Mouse (Mus musculus) naive thymus-derived CD4-positive, alpha-beta T cell, adult 2 months (primary cell): ENCODE measurements around the gene D8Ertd738e.
A peak's percentile ranks its signal among the peaks of the same experiment; 100 is the strongest.

Experiments
- DNase-seq: peaks from one replicate; pipeline ENCODE4 v3.0.0-alpha.2; 2011; ENCODE audit warnings: low read depth

D8Ertd738e gene

DNA sequence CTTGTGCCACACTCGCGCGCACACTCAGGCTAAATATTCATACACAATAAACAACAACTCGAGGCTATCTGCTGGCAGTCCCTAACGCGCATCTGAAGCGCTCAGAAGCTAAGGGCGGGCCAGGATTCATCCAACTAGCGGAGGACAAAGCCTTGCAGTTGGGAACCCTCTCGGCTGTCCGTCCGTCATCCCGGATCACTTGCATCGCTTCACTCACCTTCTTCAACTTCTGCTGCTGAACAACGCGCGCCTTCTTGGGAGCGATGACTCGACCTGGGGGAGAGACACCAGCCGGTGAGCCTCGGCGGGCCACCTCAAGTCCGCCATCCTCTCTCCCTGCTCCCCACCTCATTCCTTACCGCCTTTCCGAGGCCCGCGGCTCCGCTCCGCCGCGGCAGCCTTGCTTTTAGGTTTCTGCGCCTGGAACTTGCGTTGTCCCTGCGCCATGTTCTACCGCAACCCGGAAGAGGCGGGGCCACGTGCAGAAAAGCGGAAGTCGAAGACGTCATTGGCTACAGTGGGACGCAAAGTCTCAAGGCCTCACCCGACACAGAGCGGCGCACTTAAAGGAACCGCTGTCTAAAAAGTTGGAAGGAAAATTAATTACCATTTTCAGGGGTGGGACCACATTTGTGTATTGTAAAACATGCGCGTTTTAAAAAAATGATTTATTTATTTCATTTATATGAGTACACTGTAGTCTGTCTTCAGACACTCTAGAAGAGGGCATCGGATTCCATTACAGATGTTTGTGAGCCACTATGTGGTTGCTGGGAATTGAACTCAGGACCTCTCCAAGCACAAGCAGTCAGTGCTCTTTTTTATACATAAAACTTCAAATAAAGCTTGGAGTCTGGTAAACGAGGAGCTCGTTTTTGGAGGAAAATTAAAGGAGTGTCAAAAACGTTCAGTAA lies at the start of gene D8Ertd738e:
D8Ertd738e (minus strand) TSS at position 463 of the 914 bp plus-strand sequence.
- peak; percentile 97 for DNase-seq

GRCm38 (mm10) chr8:84297029-84297785 lies 47.7 kb upstream of the D8Ertd738e start:
- DNase-seq = no peak

DNA sequence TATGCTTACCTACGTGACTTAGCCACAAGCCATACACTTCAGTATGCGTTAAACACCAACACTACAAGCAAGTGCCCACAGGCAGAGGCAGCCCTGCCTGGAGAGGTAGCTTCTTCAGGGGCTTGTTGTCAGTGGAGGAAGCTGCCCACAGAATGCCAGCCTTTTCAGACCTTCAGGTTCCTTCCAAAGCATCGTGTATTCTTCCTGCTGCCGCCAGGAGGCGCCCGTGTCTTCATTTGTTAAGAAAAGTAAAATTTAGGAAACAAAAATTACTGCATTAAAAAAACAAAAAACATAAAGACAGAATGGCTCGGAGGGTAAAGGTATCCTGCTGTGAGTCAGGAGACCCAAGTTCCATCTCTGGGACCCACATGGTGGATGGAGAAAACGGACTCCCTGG lies 42.2 kb upstream of the D8Ertd738e start:
- DNase-seq = peak; percentile 79

GRCm38 (mm10) chr8:84291086-84291485 lies 41.6 kb upstream of the D8Ertd738e start:
- DNase-seq = no peak

- peak; percentile 39 for DNase-seq
Observed at GRCm38 (mm10) chr8:84288892-84289291, 39.4 kb upstream of the D8Ertd738e start.

- DNase-seq = peak; percentile 64
Observed at GRCm38 (mm10) chr8:84285665-84286064, 36.1 kb upstream of the D8Ertd738e start.

DNA sequence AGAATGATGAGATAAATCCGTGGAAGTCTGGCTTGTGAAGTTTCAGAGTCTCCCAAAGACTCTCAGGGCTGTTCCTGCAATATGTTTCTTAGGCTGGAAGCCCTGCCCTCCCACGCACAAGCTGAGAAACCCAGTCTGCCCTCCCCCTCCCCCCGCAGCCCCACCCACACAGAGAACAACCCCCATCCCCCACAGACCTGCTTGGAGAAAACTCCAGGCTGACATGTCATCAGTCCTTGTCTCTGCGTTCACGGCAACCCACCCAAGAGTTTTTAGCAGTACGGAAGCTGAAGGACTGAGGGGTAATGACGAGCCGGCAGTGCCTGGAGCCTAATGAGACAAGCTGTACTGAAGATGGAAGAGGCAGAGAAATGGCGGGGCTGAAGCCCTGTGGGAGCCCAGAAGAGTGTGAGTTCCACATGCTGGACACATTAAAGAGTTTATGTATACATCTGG lies 35.1 kb upstream of the D8Ertd738e start:
- no peak for DNase-seq

- no peak for DNase-seq
Observed at GRCm38 (mm10) chr8:84280777-84281176, 31.3 kb upstream of the D8Ertd738e start.

DNA sequence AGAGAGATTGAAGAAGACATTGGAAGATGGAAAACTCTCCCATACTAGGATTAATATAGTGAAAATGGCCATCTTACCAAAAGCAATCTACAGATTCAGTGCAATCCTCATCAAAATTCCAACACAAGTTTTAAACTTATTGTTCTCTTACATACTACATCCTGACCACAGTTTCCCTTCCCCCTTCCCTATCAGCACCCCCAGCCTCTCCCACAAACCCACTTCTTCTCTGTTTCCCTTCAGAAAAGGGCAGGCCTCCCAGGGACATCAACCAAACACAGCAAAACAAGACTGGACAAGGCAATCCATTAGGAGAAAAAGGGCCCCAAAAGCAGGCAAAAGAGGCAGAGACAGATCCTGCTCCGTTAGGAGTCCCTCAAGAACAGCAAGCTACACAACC lies 26.9 kb upstream of the D8Ertd738e start:
- DNase-seq = no peak

DNA sequence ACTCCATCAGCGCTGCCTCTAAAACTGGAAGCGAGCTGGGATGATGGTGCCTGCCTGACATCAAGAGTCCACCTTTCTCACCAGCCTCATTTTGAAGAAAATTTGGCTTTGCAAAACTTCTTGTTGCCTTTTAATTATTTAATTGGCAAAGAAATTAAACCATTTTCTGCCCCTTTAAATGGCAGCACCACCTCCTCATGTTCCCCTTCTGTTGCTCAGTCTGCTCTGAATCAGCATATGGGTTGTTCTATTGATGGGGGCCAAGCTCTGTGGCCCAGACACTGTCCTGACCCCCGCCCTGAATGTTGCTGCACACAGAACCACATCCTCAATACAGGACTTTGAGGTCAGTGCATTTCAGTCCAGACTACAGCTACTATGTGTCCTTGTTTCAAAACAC lies 24.4 kb upstream of the D8Ertd738e start:
- DNase-seq = no peak

- DNase-seq = no peak
Observed at GRCm38 (mm10) chr8:84272302-84272701, 22.8 kb upstream of the D8Ertd738e start.

DNA sequence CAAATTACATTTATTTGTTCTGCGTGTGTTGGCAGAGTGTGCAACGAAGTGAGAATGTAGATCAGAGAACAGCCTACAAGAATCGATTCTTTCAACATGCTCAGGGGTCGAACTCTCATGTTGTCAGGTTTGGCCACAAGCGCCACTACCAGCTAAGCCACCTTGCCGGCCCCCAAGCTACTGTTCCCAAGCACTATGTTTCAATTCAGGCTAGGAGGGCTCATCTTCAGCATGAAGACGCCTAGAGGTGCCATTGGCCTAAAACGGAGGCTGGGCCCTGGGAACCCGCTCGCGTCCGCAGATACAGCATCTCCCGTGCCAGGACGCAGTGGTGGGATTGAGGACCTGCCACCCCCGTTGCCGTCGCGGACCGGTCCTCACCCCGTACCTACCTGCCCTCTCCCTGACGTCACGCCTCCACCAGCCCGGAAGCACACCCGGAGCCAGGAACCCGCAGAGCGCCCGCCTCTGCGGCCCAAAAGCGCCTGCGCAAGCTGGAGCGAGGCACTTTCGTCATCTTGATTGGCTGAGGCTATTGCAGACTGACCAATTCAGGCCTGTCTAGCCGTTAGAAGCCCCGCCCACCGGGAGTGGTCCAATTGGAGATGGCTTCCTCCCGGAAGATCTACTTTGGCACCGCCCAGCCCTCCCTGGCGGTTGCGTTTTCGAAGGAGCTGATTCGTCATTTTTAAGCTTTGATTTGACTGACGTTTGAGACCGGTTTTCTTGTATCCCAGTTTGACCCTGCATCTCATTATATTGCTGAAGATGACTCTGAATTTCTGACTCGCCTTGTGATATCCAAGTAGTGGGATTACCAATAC lies 20.6 kb upstream of the D8Ertd738e start, which contains the start of gene Ccdc130:
Ccdc130 (minus strand) TSS at position 431 of the 824 bp plus-strand sequence.
- peak; percentile 100 for DNase-seq

DNA sequence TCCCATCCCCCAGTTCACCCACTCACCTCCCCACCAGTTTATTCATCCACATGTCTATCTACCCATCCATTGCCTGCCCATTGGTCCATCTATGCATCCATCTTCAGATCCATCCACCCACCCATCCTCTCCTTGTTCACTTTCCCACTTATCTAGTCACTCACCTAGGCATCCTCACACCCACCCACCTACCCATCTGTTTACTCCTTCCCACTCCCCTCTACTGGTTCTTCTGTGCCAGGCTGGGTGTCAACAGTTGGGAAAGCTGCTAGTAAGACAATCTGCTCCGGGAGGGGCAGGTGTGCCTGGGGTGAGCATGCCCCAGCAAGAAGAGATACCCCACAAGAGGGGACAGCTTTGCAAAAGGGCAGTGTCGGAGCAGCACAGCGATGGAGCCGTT lies 11.6 kb upstream of the D8Ertd738e start:
- no peak for DNase-seq

DNA sequence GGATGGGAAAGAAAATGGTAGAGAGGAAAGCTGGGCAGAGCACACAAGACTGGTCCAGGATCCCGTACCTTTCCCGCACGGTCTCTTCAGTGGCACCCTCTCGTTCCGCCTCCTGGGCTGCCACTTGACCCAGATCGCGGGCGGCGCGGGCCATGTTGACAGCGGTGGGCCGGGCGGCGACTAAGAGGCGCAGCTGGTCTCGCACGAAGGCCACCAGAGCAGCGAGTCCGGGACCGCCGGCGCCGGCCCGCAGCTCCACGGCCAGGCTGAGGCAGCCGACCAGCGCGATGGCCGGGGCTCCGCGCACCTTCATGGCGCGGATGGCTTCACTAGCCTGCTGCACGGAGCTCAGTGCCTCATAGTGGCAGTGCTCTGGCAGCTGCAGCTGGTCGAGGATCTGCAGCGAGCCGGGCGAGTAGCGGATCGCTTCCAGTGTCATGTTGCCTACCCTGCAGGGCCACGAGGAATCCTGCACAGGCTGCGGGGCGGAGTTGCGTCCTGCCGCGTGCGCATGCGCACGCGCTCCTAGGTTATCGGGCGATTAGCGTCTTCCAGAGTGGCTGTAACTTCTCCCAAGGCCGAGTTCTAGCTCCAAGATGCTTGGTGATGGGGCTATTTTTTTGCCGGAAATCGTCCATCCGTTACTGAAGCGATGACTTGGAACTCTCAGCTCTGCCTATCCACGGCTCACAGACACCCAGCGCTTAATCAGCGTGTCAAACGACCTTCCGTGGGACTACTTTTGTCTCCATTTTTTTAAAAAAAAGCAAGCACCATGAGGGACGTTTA lies 7.5 kb upstream of the D8Ertd738e start, which contains the start of gene Mri1:
Mri1 (minus strand) TSS at position 505 of the 789 bp plus-strand sequence.
- DNase-seq = peak; percentile 93

GRCm38 (mm10) chr8:84256458-84256821 lies 6.9 kb upstream of the D8Ertd738e start:
- peak; percentile 80 for DNase-seq

- DNase-seq = peak; percentile 46
Observed at GRCm38 (mm10) chr8:84255858-84256257, 6.3 kb upstream of the D8Ertd738e start.

GRCm38 (mm10) chr8:84241821-84242220 lies 7.7 kb downstream of the D8Ertd738e start:
- no peak for DNase-seq

DNA sequence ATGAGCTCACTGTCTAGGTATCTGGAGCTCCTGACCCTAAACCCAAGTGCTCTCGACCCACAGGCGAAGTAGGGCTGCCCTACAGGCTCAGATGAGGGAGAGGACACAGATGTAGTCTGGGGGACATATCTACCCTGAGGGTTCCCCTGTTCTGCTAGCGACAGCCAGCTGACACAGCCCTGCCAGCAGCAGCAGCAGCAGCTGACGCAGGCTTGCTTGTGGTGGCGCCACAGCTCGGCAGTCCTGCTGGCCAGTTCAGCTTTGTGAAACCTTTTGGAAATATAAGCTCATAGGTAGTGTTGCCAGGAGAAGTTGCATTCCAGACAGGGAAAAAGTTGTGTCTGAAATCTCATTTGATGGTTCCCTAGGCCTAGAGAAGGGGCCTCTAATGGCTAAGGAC lies 8.4 kb downstream of the D8Ertd738e start:
- DNase-seq = no peak

GRCm38 (mm10) chr8:84237542-84238229 lies 11.8 kb downstream of the D8Ertd738e start:
- DNase-seq = no peak

DNA sequence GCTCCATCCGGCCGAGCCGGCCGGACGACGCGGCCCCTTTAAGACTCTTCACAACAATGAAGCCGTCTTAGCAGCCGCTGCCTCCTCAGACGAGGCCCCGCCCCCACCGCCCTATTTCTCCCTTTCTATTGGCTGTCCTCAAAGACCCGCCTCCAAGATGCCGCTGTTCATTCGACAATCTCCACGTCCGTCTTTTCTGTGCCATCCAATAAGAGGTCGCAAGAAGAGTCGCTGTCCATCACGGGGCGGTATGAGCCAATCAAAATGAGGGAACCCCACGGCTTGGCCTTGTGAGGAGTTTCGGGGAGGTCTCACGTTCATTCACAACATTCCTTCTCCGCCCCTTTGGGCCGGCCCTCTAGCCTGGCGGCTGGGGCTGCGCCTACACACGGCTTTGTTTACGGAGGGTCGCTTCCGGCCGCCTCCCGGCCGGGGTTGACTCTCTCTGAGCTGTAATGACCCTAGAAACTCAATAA lies 12.5 kb downstream of the D8Ertd738e start, which contains the start of gene Zswim4:
Zswim4 (minus strand) TSS at position 58 of the 476 bp plus-strand sequence.
- peak; percentile 100 for DNase-seq
